Mouse (Mus musculus): Measurements from ENCODE around the gene Paqr5. TPM values are rescaled to one million over a fixed set of nuclear protein-coding genes. Genes with fewer than 3 reads are reported as not detected.

The Paqr5 gene
- polyA plus RNA-seq, 1 experiment: not detected

- no peak overlapping the region for H3K27ac ChIP-seq (ENCODE audit: control insufficient read depth, insufficient read depth, low read depth, low read length, poor library complexity)
- H3K4me1 ChIP-seq (ENCODE audit: control insufficient read depth, insufficient read depth, low read length): no peaks in the 10 kb centered on the region
- TF ChIP-seq POLR2A (IDR thresholded peaks at IDR 0.05; ENCODE audit: borderline replicate concordance, control insufficient read depth, low read depth, low read length) (no peak), CTCF (IDR thresholded peaks at IDR 0.05; ENCODE audit: control insufficient read depth, insufficient read depth, low read length) (no peak)
- H3K4me3 ChIP-seq (replicated peaks; ENCODE audit: control insufficient read depth, low read depth, low read length): no peak overlapping the region
- WGBS: 79% methylated on average over 1 of the region's 1 CpGs
Measured at GRCm38 (mm10) chr9:61909633-61910032, 117.0 kb downstream of the Paqr5 start.

GRCm38 (mm10) chr9:61908832-61909407, 117.7 kb downstream of the Paqr5 start:
- TF ChIP-seq CTCF (IDR thresholded peaks at IDR 0.05; ENCODE audit: control insufficient read depth, insufficient read depth, low read length): no peak
- no peak overlapping the region for H3K27ac ChIP-seq (ENCODE audit: control insufficient read depth, insufficient read depth, low read depth, low read length, poor library complexity)
- 85% methylated on average over 11 of the region's 11 CpGs for WGBS
- H3K4me1 ChIP-seq (ENCODE audit: control insufficient read depth, insufficient read depth, low read length): no peaks in the 10 kb centered on the region
- no peak overlapping the region for H3K4me3 ChIP-seq (replicated peaks; ENCODE audit: control insufficient read depth, low read depth, low read length)

- no peak for TF ChIP-seq CTCF (IDR thresholded peaks at IDR 0.05; ENCODE audit: control insufficient read depth, insufficient read depth, low read length)
- 83% methylated on average over 3 of the region's 3 CpGs for WGBS
- Histone ChIP-seq H3K4me3 (replicated peaks; ENCODE audit: control insufficient read depth, low read depth, low read length) (no peak overlapping the region), H3K27ac (ENCODE audit: control insufficient read depth, insufficient read depth, low read depth, low read length, poor library complexity) (no peak overlapping the region), H3K4me1 (ENCODE audit: control insufficient read depth, insufficient read depth, low read length) (no peaks in the 10 kb centered on the region)
Measured at GRCm38 (mm10) chr9:61908341-61908740, 118.3 kb downstream of the Paqr5 start.

- Histone ChIP-seq H3K27ac (ENCODE audit: control insufficient read depth, insufficient read depth, low read depth, low read length, poor library complexity) (no peak overlapping the region), H3K4me1 (ENCODE audit: control insufficient read depth, insufficient read depth, low read length) (no peaks in the 10 kb centered on the region), H3K4me3 (replicated peaks; ENCODE audit: control insufficient read depth, low read depth, low read length) (no peak overlapping the region)
- TF ChIP-seq POLR2A (IDR thresholded peaks at IDR 0.05; ENCODE audit: borderline replicate concordance, control insufficient read depth, low read depth, low read length): no peak
- no peak for TF ChIP-seq CTCF (IDR thresholded peaks at IDR 0.05; ENCODE audit: control insufficient read depth, insufficient read depth, low read length)
- 48% methylated on average over 4 of the region's 4 CpGs for WGBS
Measured at GRCm38 (mm10) chr9:61907621-61908295, 118.9 kb downstream of the Paqr5 start.

GRCm38 (mm10) chr9:61906912-61907311, 119.7 kb downstream of the Paqr5 start:
- Histone ChIP-seq H3K4me1 (ENCODE audit: control insufficient read depth, insufficient read depth, low read length) (no peaks in the 10 kb centered on the region), H3K27ac (ENCODE audit: control insufficient read depth, insufficient read depth, low read depth, low read length, poor library complexity) (no peak overlapping the region), H3K4me3 (replicated peaks; ENCODE audit: control insufficient read depth, low read depth, low read length) (no peak overlapping the region)
- TF ChIP-seq CTCF (IDR thresholded peaks at IDR 0.05; ENCODE audit: control insufficient read depth, insufficient read depth, low read length): peak; percentile 79
- TF ChIP-seq POLR2A (IDR thresholded peaks at IDR 0.05; ENCODE audit: borderline replicate concordance, control insufficient read depth, low read depth, low read length): no peak
- 34% methylated on average over 10 of the region's 10 CpGs for WGBS

GRCm38 (mm10) chr9:61905576-61905975, 121.1 kb downstream of the Paqr5 start:
- Histone ChIP-seq H3K4me1 (ENCODE audit: control insufficient read depth, insufficient read depth, low read length) (peaks cover 2% of the 10 kb centered on the region; the same call in 1 of the 2 replicates), H3K4me3 (replicated peaks; ENCODE audit: control insufficient read depth, low read depth, low read length) (no peak overlapping the region), H3K27ac (ENCODE audit: control insufficient read depth, insufficient read depth, low read depth, low read length, poor library complexity) (no peak overlapping the region)
- TF ChIP-seq CTCF (IDR thresholded peaks at IDR 0.05; ENCODE audit: control insufficient read depth, insufficient read depth, low read length) (no peak), POLR2A (IDR thresholded peaks at IDR 0.05; ENCODE audit: borderline replicate concordance, control insufficient read depth, low read depth, low read length) (no peak)
- 82% methylated on average over 5 of the region's 5 CpGs for WGBS

GRCm38 (mm10) chr9:61904201-61904600, 122.5 kb downstream of the Paqr5 start:
- 88% methylated on average over 7 of the region's 7 CpGs for WGBS
- TF ChIP-seq CTCF (IDR thresholded peaks at IDR 0.05; ENCODE audit: control insufficient read depth, insufficient read depth, low read length) (no peak), POLR2A (IDR thresholded peaks at IDR 0.05; ENCODE audit: borderline replicate concordance, control insufficient read depth, low read depth, low read length) (no peak)
- peaks cover 2% of the 10 kb centered on the region; the same call in 1 of the 2 replicates for H3K4me1 ChIP-seq (ENCODE audit: control insufficient read depth, insufficient read depth, low read length)

More at GRCm38 (mm10) chr9:61904201-61904600, 122.5 kb downstream of the Paqr5 start:
- H3K27ac ChIP-seq (ENCODE audit: control insufficient read depth, insufficient read depth, low read depth, low read length, poor library complexity): no peak overlapping the region
- no peak overlapping the region for H3K4me3 ChIP-seq (replicated peaks; ENCODE audit: control insufficient read depth, low read depth, low read length)

Other genes starting within 250 kb of the Paqr5 start
- 4,657 and 4,712 TPM in 2 replicates for gene Rplp1, start 112.3 kb downstream of the Paqr5 start, polyA plus RNA-seq (2011; ENCODE audit: insufficient read depth, insufficient read length, low replicate concordance, missing spikeins)
- 70.7 and 90.6 TPM in 2 replicates for gene Kif23, start 80.1 kb downstream of the Paqr5 start, polyA plus RNA-seq (2011; ENCODE audit: insufficient read depth, insufficient read length, low replicate concordance, missing spikeins)
- 1.4 and 4.2 TPM in 2 replicates for gene Glce, start 95.8 kb upstream of the Paqr5 start, polyA plus RNA-seq (2011; ENCODE audit: insufficient read depth, insufficient read length, low replicate concordance, missing spikeins)